Mouse (Mus musculus): ENCODE data around the gene Usp49. TPM values are rescaled to one million over a fixed set of nuclear protein-coding genes. Genes with fewer than 3 reads are reported as not detected.

Usp49 gene
- polyA plus RNA-seq, 1 experiment = 67.0 TPM

- no peak for TF ChIP-seq CTCF (IDR thresholded peaks at IDR 0.05; ENCODE audit: control insufficient read depth, insufficient read depth, insufficient replicate concordance, low read depth, low read length)
- no peak for TF ChIP-seq POLR2A (IDR thresholded peaks at IDR 0.05; ENCODE audit: control insufficient read depth, low read depth, low read length)
- peak overlapping the region; percentile 81 for H3K27ac ChIP-seq (ENCODE audit: control insufficient read depth, insufficient read depth, low read depth, low read length)
These were observed 493 bp upstream of the Usp49 start for GRCm38 (mm10) chr17:47629717-47630677.

GRCm38 (mm10) chr17:47632181-47632840 is 1.8 kb downstream of the Usp49 start:
- no peaks in the 10 kb centered on the region for H3K27me3 ChIP-seq (ENCODE audit: control insufficient read depth, insufficient read depth, low read length)
- no peak overlapping the region for H3K27ac ChIP-seq (ENCODE audit: control insufficient read depth, insufficient read depth, low read depth, low read length)
- peaks cover 8% of the 10 kb centered on the region for H3K4me1 ChIP-seq (ENCODE audit: control insufficient read depth, insufficient read depth, low read length)
- no peak overlapping the region for H3K4me3 ChIP-seq (ENCODE audit: control insufficient read depth, low read depth, low read length)
- TF ChIP-seq POLR2A (IDR thresholded peaks at IDR 0.05; ENCODE audit: control insufficient read depth, low read depth, low read length) (no peak), CTCF (IDR thresholded peaks at IDR 0.05; ENCODE audit: control insufficient read depth, insufficient read depth, insufficient replicate concordance, low read depth, low read length) (no peak)
- H3K36me3 ChIP-seq (ENCODE audit: control insufficient read depth, insufficient read depth, low read length) = no peaks in the 10 kb centered on the region; the same call in 1 of the 2 replicates

More at GRCm38 (mm10) chr17:47629717-47630677, 493 bp upstream of the Usp49 start:
- Histone ChIP-seq H3K36me3 (ENCODE audit: control insufficient read depth, insufficient read depth, low read length) (no peaks in the 10 kb centered on the region; the same call in 1 of the 2 replicates), H3K27me3 (ENCODE audit: control insufficient read depth, insufficient read depth, low read length) (no peaks in the 10 kb centered on the region), H3K4me3 (ENCODE audit: control insufficient read depth, low read depth, low read length) (peak overlapping the region; percentile 97), H3K4me1 (ENCODE audit: control insufficient read depth, insufficient read depth, low read length) (peaks cover 8% of the 10 kb centered on the region)

GRCm38 (mm10) chr17:47633999-47634770 is 3.7 kb downstream of the Usp49 start:
- TF ChIP-seq CTCF (IDR thresholded peaks at IDR 0.05; ENCODE audit: control insufficient read depth, insufficient read depth, insufficient replicate concordance, low read depth, low read length) = no peak
- no peak for TF ChIP-seq POLR2A (IDR thresholded peaks at IDR 0.05; ENCODE audit: control insufficient read depth, low read depth, low read length)

GRCm38 (mm10) chr17:47642992-47643391 is 12.5 kb downstream of the Usp49 start:
- no peak for TF ChIP-seq POLR2A (IDR thresholded peaks at IDR 0.05; ENCODE audit: control insufficient read depth, low read depth, low read length)
- H3K4me3 ChIP-seq (ENCODE audit: control insufficient read depth, low read depth, low read length) = no peak overlapping the region

More at GRCm38 (mm10) chr17:47633999-47634770, 3.7 kb downstream of the Usp49 start:
- Histone ChIP-seq H3K4me1 (ENCODE audit: control insufficient read depth, insufficient read depth, low read length) (peaks cover 8% of the 10 kb centered on the region), H3K27me3 (ENCODE audit: control insufficient read depth, insufficient read depth, low read length) (no peaks in the 10 kb centered on the region), H3K36me3 (ENCODE audit: control insufficient read depth, insufficient read depth, low read length) (no peaks in the 10 kb centered on the region; the same call in 1 of the 2 replicates), H3K27ac (ENCODE audit: control insufficient read depth, insufficient read depth, low read depth, low read length) (no peak overlapping the region), H3K4me3 (ENCODE audit: control insufficient read depth, low read depth, low read length) (no peak overlapping the region)

GRCm38 (mm10) chr17:47646683-47647082 is 16.2 kb downstream of the Usp49 start:
- no peak overlapping the region for H3K27ac ChIP-seq (ENCODE audit: control insufficient read depth, insufficient read depth, low read depth, low read length)
- H3K4me3 ChIP-seq (ENCODE audit: control insufficient read depth, low read depth, low read length) = no peak overlapping the region
- H3K27me3 ChIP-seq (ENCODE audit: control insufficient read depth, insufficient read depth, low read length) = no peaks in the 10 kb centered on the region
- no peaks in the 10 kb centered on the region for H3K4me1 ChIP-seq (ENCODE audit: control insufficient read depth, insufficient read depth, low read length)
- TF ChIP-seq CTCF (IDR thresholded peaks at IDR 0.05; ENCODE audit: control insufficient read depth, insufficient read depth, insufficient replicate concordance, low read depth, low read length) (peak; percentile 8; the same call in 1 of the 2 replicates), POLR2A (IDR thresholded peaks at IDR 0.05; ENCODE audit: control insufficient read depth, low read depth, low read length) (no peak)
- no peaks in the 10 kb centered on the region for H3K36me3 ChIP-seq (ENCODE audit: control insufficient read depth, insufficient read depth, low read length)

More at GRCm38 (mm10) chr17:47642992-47643391, 12.5 kb downstream of the Usp49 start:
- Histone ChIP-seq H3K27me3 (ENCODE audit: control insufficient read depth, insufficient read depth, low read length) (no peaks in the 10 kb centered on the region), H3K36me3 (ENCODE audit: control insufficient read depth, insufficient read depth, low read length) (no peaks in the 10 kb centered on the region), H3K4me1 (ENCODE audit: control insufficient read depth, insufficient read depth, low read length) (no peaks in the 10 kb centered on the region), H3K27ac (ENCODE audit: control insufficient read depth, insufficient read depth, low read depth, low read length) (no peak overlapping the region)

- TF ChIP-seq CTCF (IDR thresholded peaks at IDR 0.05; ENCODE audit: control insufficient read depth, insufficient read depth, insufficient replicate concordance, low read depth, low read length) = no peak
- TF ChIP-seq POLR2A (IDR thresholded peaks at IDR 0.05; ENCODE audit: control insufficient read depth, low read depth, low read length) = no peak
- H3K27me3 ChIP-seq (ENCODE audit: control insufficient read depth, insufficient read depth, low read length) = no peaks in the 10 kb centered on the region
- no peaks in the 10 kb centered on the region for H3K36me3 ChIP-seq (ENCODE audit: control insufficient read depth, insufficient read depth, low read length)
- H3K4me1 ChIP-seq (ENCODE audit: control insufficient read depth, insufficient read depth, low read length) = no peaks in the 10 kb centered on the region
- no peak overlapping the region for H3K4me3 ChIP-seq (ENCODE audit: control insufficient read depth, low read depth, low read length)
- H3K27ac ChIP-seq (ENCODE audit: control insufficient read depth, insufficient read depth, low read depth, low read length) = no peak overlapping the region
These were observed 18.5 kb downstream of the Usp49 start for GRCm38 (mm10) chr17:47648966-47649365.

All from testis, adult 2 months (tissue).